Mouse (Mus musculus) midbrain, embryonic 14.5 days (tissue): ENCODE data around the gene Wars. TPM values are rescaled to one million over a fixed set of nuclear protein-coding genes. Genes with fewer than 3 reads are reported as not detected.

Experiments used
- ATAC-seq: fragments of 200-750 bp; cut with Nextera tagmentation; 2 replicates; pipeline ENCODE4 v1.8.0; 2017; ENCODE audit warnings: moderate number of reproducible peaks, moderate library complexity; ENCODE audit not compliant: low FRiP score, low TSS enrichment
- DNase-seq: peaks from one replicate; pipeline ENCODE4 v3.0.0-alpha.2; 2015
- H3K27ac ChIP-seq: fragments of 300-500 bp; sonication (generic); replicated peaks from 2 replicates; pipeline ENCODE4 v1.5.1; 2014; ENCODE audit warnings: mild to moderate bottlenecking, low read depth, low read length, moderate library complexity
- H3K27me3 ChIP-seq: fragments of 300-500 bp; sonication (generic); 2 replicates; pipeline ENCODE4 v1.6.1; 2014; ENCODE audit warnings: low read length, control low read depth, mixed read lengths; ENCODE audit not compliant: control insufficient read depth, insufficient read depth
- H3K36me3 ChIP-seq: fragments of 300-500 bp; sonication (generic); 2 replicates; pipeline ENCODE4 v1.6.1; 2014; ENCODE audit warnings: low read length, control low read depth; ENCODE audit not compliant: control insufficient read depth, insufficient read depth
- H3K4me1 ChIP-seq: fragments of 300-500 bp; sonication (generic); 2 replicates; pipeline ENCODE4 v1.6.1; 2014; ENCODE audit warnings: mild to moderate bottlenecking, antibody characterized with exemption, low read length, control low read depth; ENCODE audit not compliant: control insufficient read depth, insufficient read depth
- H3K4me2 ChIP-seq: fragments of 300-500 bp; sonication (generic); 2 replicates; pipeline ENCODE4 v1.6.1; 2014; ENCODE audit warnings: mild to moderate bottlenecking, low read length, moderate library complexity
- H3K4me3 ChIP-seq: fragments of 300-500 bp; sonication (generic); replicated peaks from 2 replicates; pipeline ENCODE4 v1.5.1; 2014; ENCODE audit warnings: low read depth, low read length
- H3K9ac ChIP-seq: fragments of 300-500 bp; sonication (generic); replicated peaks from 2 replicates; pipeline ENCODE4 v1.6.1; 2014; ENCODE audit warnings: mild to moderate bottlenecking, low read length, moderate library complexity
- H3K9me3 ChIP-seq: fragments of 300-500 bp; sonication (generic); 2 replicates; pipeline ENCODE4 v1.6.1; 2016; ENCODE audit warnings: low read length, control low read depth, mixed read lengths; ENCODE audit not compliant: control insufficient read depth
- WGBS: fragments of 180-500 bp; shearing (Covaris S2); extraction: QIAGEN DNeasy Blood & Tissue Kit; methylation state at CpG from one replicate; pipeline ENCODE4 v1.1.7; 2014; 5-methylcytosine and 5-hydroxymethylcytosine counted together
- polyA plus RNA-seq: library from polyadenylated mRNA; unstranded; fragments of >200 nt; fragmentation: Nextera tagmentation; extraction: Ambion mirVana; gene quantifications from 2 replicates; pipeline ENCODE4 v1.2.1, GENCODE M21; 2014

Wars gene
- polyA plus RNA-seq, 1 experiment from 2014 or later: 110 TPM

- H3K27ac ChIP-seq: no peak overlapping the region
- H3K36me3 ChIP-seq: peaks cover 4% of the 10 kb centered on the region; the same call in 1 of the 2 replicates
- no peak overlapping the region for H3K4me2 ChIP-seq
- H3K9me3 ChIP-seq: no peaks in the 10 kb centered on the region
- H3K9ac ChIP-seq: no peak overlapping the region
- H3K27me3 ChIP-seq: no peaks in the 10 kb centered on the region
- no peak overlapping the region for H3K4me3 ChIP-seq
- WGBS: 85% methylated on average over 8 of the region's 8 CpGs
- DNase-seq: no peak
- ATAC-seq: no peak
- H3K4me1 ChIP-seq: peaks cover 25% of the 10 kb centered on the region
These were observed 61.1 kb downstream of the Wars start for GRCm38 (mm10) chr12:108832851-108833250.

DNA sequence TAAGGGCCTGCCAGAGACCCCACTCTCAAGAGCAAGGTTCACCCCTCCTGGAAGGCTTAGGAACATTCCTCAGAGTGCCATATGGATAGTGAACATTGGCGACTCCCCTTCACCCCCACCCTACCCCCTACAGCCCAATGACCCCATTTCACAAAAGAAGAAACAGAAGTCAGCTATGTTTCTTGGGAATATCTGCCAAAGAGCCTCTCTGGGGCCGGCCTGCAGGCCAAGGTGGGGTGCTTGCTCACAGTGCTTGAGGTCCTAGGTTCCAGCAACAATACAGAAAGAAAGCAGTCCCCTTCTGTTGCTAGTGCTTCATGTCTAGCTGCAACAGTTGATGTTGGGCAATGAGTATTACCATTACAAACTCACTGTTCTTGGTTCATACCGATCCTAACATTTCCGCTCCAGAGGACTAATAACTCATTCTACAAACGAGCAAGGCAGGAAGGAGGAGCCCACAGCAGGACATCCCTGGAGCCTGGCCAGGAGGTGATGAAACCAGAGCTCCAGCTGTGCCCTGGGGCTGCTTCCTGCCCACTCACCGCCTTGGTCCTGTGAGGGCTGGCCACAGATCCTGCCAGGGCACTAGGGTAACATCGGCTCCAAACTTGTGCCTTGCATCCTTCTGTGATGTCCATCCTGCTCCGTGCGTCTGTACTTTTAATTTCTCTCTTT lies 61.9 kb downstream of the Wars start:
- ATAC-seq (no peak), DNase-seq (no peak)
- peaks cover 18% of the 10 kb centered on the region for H3K4me1 ChIP-seq
- no peak overlapping the region for H3K4me3 ChIP-seq
- 75% methylated on average over 9 of the region's 9 CpGs for WGBS
- H3K9me3 ChIP-seq: no peaks in the 10 kb centered on the region
- no peak overlapping the region for H3K9ac ChIP-seq
- H3K27ac ChIP-seq: no peak overlapping the region
- H3K27me3 ChIP-seq: no peaks in the 10 kb centered on the region
- H3K4me2 ChIP-seq: no peak overlapping the region
- H3K36me3 ChIP-seq: peaks cover 6% of the 10 kb centered on the region

GRCm38 (mm10) chr12:108830358-108830757 lies 63.6 kb downstream of the Wars start:
- no peaks in the 10 kb centered on the region for H3K27me3 ChIP-seq
- ATAC-seq: no peak
- H3K4me1 ChIP-seq: peaks cover 9% of the 10 kb centered on the region; the same call in 1 of the 2 replicates
- DNase-seq: no peak
- peaks cover 20% of the 10 kb centered on the region for H3K36me3 ChIP-seq
- no peak overlapping the region for H3K9ac ChIP-seq
- no peak overlapping the region for H3K4me2 ChIP-seq
- H3K9me3 ChIP-seq: no peaks in the 10 kb centered on the region
- 91% methylated on average over 6 of the region's 6 CpGs for WGBS
- no peak overlapping the region for H3K4me3 ChIP-seq
- no peak overlapping the region for H3K27ac ChIP-seq

GRCm38 (mm10) chr12:108829636-108830035 lies 64.3 kb downstream of the Wars start:
- Histone ChIP-seq H3K9me3 (no peaks in the 10 kb centered on the region), H3K36me3 (peaks cover 20% of the 10 kb centered on the region), H3K9ac (no peak overlapping the region), H3K4me1 (peaks cover 5% of the 10 kb centered on the region; the same call in 1 of the 2 replicates), H3K4me2 (no peak overlapping the region), H3K27ac (no peak overlapping the region), H3K4me3 (no peak overlapping the region), H3K27me3 (no peaks in the 10 kb centered on the region)
- no peak for DNase-seq
- 77% methylated on average over 5 of the region's 5 CpGs for WGBS
- ATAC-seq: no peak

- Histone ChIP-seq H3K27me3 (no peaks in the 10 kb centered on the region), H3K4me2 (no peak overlapping the region), H3K9ac (no peak overlapping the region), H3K4me1 (no peaks in the 10 kb centered on the region), H3K4me3 (no peak overlapping the region), H3K27ac (no peak overlapping the region), H3K36me3 (peaks cover 20% of the 10 kb centered on the region), H3K9me3 (no peaks in the 10 kb centered on the region)
- 95% methylated on average over 6 of the region's 6 CpGs for WGBS
- DNase-seq (no peak), ATAC-seq (no peak)
These were observed 66.3 kb downstream of the Wars start for GRCm38 (mm10) chr12:108827641-108828040.

- Histone ChIP-seq H3K27ac (no peak overlapping the region), H3K4me3 (no peak overlapping the region), H3K4me1 (no peaks in the 10 kb centered on the region), H3K36me3 (peaks cover 20% of the 10 kb centered on the region), H3K9ac (no peak overlapping the region), H3K9me3 (no peaks in the 10 kb centered on the region), H3K4me2 (no peak overlapping the region), H3K27me3 (no peaks in the 10 kb centered on the region)
- ATAC-seq (no peak), DNase-seq (no peak)
- 95% methylated on average over 28 of the region's 28 CpGs for WGBS
These were observed 66.9 kb downstream of the Wars start for GRCm38 (mm10) chr12:108826958-108827535.

DNA sequence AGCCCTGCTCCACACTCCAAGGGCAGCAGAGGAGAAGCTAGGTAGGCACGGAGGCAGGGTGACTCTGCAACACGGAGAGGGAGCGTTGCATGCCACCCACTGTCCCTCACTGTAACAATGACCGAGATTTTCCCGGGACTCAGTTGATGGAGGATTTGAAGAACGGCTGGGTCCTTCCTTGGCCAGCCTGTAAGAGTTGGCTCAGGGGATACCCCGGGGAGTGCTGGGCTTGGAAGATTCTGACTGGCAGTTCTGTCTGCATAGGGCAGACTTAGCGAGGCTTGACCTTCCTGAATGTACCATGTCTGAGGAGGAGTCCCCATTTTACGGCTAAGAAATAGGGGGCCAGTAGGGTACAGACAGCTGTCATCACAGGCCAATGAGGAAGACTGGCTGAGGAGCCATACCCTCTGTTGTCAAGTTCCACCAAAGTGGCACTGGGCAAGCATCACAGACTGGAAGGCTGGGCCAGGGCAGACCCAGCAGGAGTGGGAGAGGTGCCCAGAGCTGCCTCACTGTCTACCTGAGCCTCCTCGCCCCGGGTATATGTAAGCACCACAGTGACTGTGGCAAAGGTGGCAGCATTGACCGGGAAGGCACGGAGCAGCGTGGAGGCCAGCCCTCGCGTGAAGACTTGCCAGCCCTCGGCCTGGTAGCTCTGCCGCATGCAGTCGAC lies 67.6 kb downstream of the Wars start:
- peaks cover 20% of the 10 kb centered on the region for H3K36me3 ChIP-seq
- no peak for DNase-seq
- no peaks in the 10 kb centered on the region for H3K27me3 ChIP-seq
- H3K27ac ChIP-seq: no peak overlapping the region
- H3K9me3 ChIP-seq: no peaks in the 10 kb centered on the region
- ATAC-seq: no peak
- no peak overlapping the region for H3K9ac ChIP-seq
- WGBS: 95% methylated on average over 19 of the region's 19 CpGs
- no peak overlapping the region for H3K4me2 ChIP-seq
- no peaks in the 10 kb centered on the region for H3K4me1 ChIP-seq
- H3K4me3 ChIP-seq: no peak overlapping the region

GRCm38 (mm10) chr12:108825561-108826224 lies 68.3 kb downstream of the Wars start:
- no peaks in the 10 kb centered on the region for H3K9me3 ChIP-seq
- H3K4me1 ChIP-seq: no peaks in the 10 kb centered on the region
- no peak for ATAC-seq
- no peak for DNase-seq
- H3K4me3 ChIP-seq: no peak overlapping the region
- 93% methylated on average over 13 of the region's 13 CpGs for WGBS
- peaks cover 20% of the 10 kb centered on the region for H3K36me3 ChIP-seq
- H3K4me2 ChIP-seq: no peak overlapping the region
- H3K9ac ChIP-seq: no peak overlapping the region
- H3K27ac ChIP-seq: no peak overlapping the region
- H3K27me3 ChIP-seq: no peaks in the 10 kb centered on the region
